Mouse (Mus musculus): ENCODE data around the gene Trim66. TPM values are rescaled to one million over a fixed set of nuclear protein-coding genes. Genes with fewer than 3 reads are reported as not detected.
A peak's percentile ranks its signal among the peaks of the same experiment; 100 is the strongest.

Gene Trim66
- polyA plus RNA-seq, 1 experiment from 2014 or later = 5.6 TPM

- whole genome bisulfite sequencing = 9% methylated on average over 21 of the region's 21 CpGs
- Histone ChIP-seq H3K27ac (replicated peaks) (no peak overlapping the region), H3K9me3 (replicated peaks) (no peaks in the 10 kb centered on the region), H3K4me3 (replicated peaks) (peak overlapping the region; percentile 19; the same call in 1 of the 2 replicates), H3K4me1 (peaks cover 12% of the 10 kb centered on the region; the same call in 1 of the 2 replicates), H3K36me3 (no peaks in the 10 kb centered on the region), H3K4me2 (replicated peaks) (peak overlapping the region; percentile 39), H3K9ac (no peak overlapping the region), H3K27me3 (peaks cover 3% of the 10 kb centered on the region; the same call in 1 of the 2 replicates)
- peak; percentile 52; the same call in 1 of the 2 replicates for ATAC-seq (ENCODE audit: insufficient number of reproducible peaks, low FRiP score, low TSS enrichment, low read depth)
These were observed 14.3 kb downstream of the Trim66 start for GRCm38 (mm10) chr7:109493319-109494316.

GRCm38 (mm10) chr7:109492616-109493318 is 15.2 kb downstream of the Trim66 start:
- Histone ChIP-seq H3K36me3 (no peaks in the 10 kb centered on the region), H3K9me3 (replicated peaks) (no peaks in the 10 kb centered on the region), H3K9ac (no peak overlapping the region), H3K4me3 (replicated peaks) (no peak overlapping the region), H3K4me1 (peaks cover 12% of the 10 kb centered on the region; the same call in 1 of the 2 replicates), H3K27me3 (peaks cover 3% of the 10 kb centered on the region; the same call in 1 of the 2 replicates), H3K4me2 (replicated peaks) (no peak overlapping the region), H3K27ac (replicated peaks) (no peak overlapping the region)
- WGBS = 46% methylated on average over 18 of the region's 18 CpGs
- ATAC-seq (ENCODE audit: insufficient number of reproducible peaks, low FRiP score, low TSS enrichment, low read depth) = no peak

- Histone ChIP-seq H3K9ac (no peak overlapping the region), H3K9me3 (replicated peaks) (no peaks in the 10 kb centered on the region), H3K4me3 (replicated peaks) (no peak overlapping the region), H3K4me2 (replicated peaks) (no peak overlapping the region), H3K36me3 (no peaks in the 10 kb centered on the region), H3K27ac (replicated peaks) (no peak overlapping the region), H3K4me1 (no peaks in the 10 kb centered on the region), H3K27me3 (no peaks in the 10 kb centered on the region)
- ATAC-seq (ENCODE audit: insufficient number of reproducible peaks, low FRiP score, low TSS enrichment, low read depth) = no peak
- WGBS = 69% methylated on average over 5 of the region's 5 CpGs
These were observed 23.7 kb downstream of the Trim66 start for GRCm38 (mm10) chr7:109484221-109484620.

GRCm38 (mm10) chr7:109480765-109481197 is 27.2 kb downstream of the Trim66 start:
- Histone ChIP-seq H3K4me1 (no peaks in the 10 kb centered on the region), H3K4me2 (replicated peaks) (peak overlapping the region; percentile 15; the same call in 1 of the 2 replicates), H3K27me3 (no peaks in the 10 kb centered on the region), H3K36me3 (no peaks in the 10 kb centered on the region), H3K9ac (no peak overlapping the region), H3K4me3 (replicated peaks) (no peak overlapping the region), H3K27ac (replicated peaks) (no peak overlapping the region), H3K9me3 (replicated peaks) (no peaks in the 10 kb centered on the region)
- 25% methylated on average over 7 of the region's 7 CpGs for WGBS
- ATAC-seq (ENCODE audit: insufficient number of reproducible peaks, low FRiP score, low TSS enrichment, low read depth) = no peak

GRCm38 (mm10) chr7:109477926-109478325 is 30.0 kb downstream of the Trim66 start:
- H3K36me3 ChIP-seq = no peaks in the 10 kb centered on the region
- no peak for ATAC-seq (ENCODE audit: insufficient number of reproducible peaks, low FRiP score, low TSS enrichment, low read depth)
- H3K9me3 ChIP-seq (replicated peaks) = no peaks in the 10 kb centered on the region
- H3K4me2 ChIP-seq (replicated peaks) = no peak overlapping the region
- no peaks in the 10 kb centered on the region for H3K4me1 ChIP-seq
- H3K27ac ChIP-seq (replicated peaks) = no peak overlapping the region
- no peak overlapping the region for H3K4me3 ChIP-seq (replicated peaks)
- 85% methylated on average over 3 of the region's 3 CpGs for WGBS
- H3K9ac ChIP-seq = no peak overlapping the region
- H3K27me3 ChIP-seq = no peaks in the 10 kb centered on the region

GRCm38 (mm10) chr7:109470700-109471099 is 37.2 kb downstream of the Trim66 start:
- no peaks in the 10 kb centered on the region for H3K4me1 ChIP-seq
- H3K27me3 ChIP-seq = no peaks in the 10 kb centered on the region
- no peak for ATAC-seq (ENCODE audit: insufficient number of reproducible peaks, low FRiP score, low TSS enrichment, low read depth)
- H3K36me3 ChIP-seq = no peaks in the 10 kb centered on the region
- WGBS = 60% methylated on average over 4 of the region's 4 CpGs
- H3K27ac ChIP-seq (replicated peaks) = no peak overlapping the region
- H3K9ac ChIP-seq = no peak overlapping the region
- H3K4me2 ChIP-seq (replicated peaks) = no peak overlapping the region
- H3K4me3 ChIP-seq (replicated peaks) = no peak overlapping the region
- H3K9me3 ChIP-seq (replicated peaks) = no peaks in the 10 kb centered on the region

GRCm38 (mm10) chr7:109468262-109468701 is 39.7 kb downstream of the Trim66 start:
- Histone ChIP-seq H3K4me2 (replicated peaks) (no peak overlapping the region), H3K36me3 (no peaks in the 10 kb centered on the region), H3K9me3 (replicated peaks) (no peaks in the 10 kb centered on the region), H3K4me3 (replicated peaks) (no peak overlapping the region), H3K27me3 (no peaks in the 10 kb centered on the region), H3K27ac (replicated peaks) (no peak overlapping the region), H3K9ac (no peak overlapping the region), H3K4me1 (no peaks in the 10 kb centered on the region)
- WGBS = 54% methylated on average over 6 of the region's 6 CpGs
- no peak for ATAC-seq (ENCODE audit: insufficient number of reproducible peaks, low FRiP score, low TSS enrichment, low read depth)

- H3K9ac ChIP-seq = no peak overlapping the region
- no peaks in the 10 kb centered on the region for H3K4me1 ChIP-seq
- no peak overlapping the region for H3K27ac ChIP-seq (replicated peaks)
- no peaks in the 10 kb centered on the region for H3K27me3 ChIP-seq
- no peak overlapping the region for H3K4me3 ChIP-seq (replicated peaks)
- H3K4me2 ChIP-seq (replicated peaks) = no peak overlapping the region
- 40% methylated on average over 2 of the region's 2 CpGs for WGBS
- H3K36me3 ChIP-seq = no peaks in the 10 kb centered on the region
- no peaks in the 10 kb centered on the region for H3K9me3 ChIP-seq (replicated peaks)
- ATAC-seq (ENCODE audit: insufficient number of reproducible peaks, low FRiP score, low TSS enrichment, low read depth) = peak; percentile 37; the same call in 1 of the 2 replicates
These were observed 40.3 kb downstream of the Trim66 start for GRCm38 (mm10) chr7:109467591-109467990.

- Histone ChIP-seq H3K9me3 (replicated peaks) (no peaks in the 10 kb centered on the region), H3K27ac (replicated peaks) (no peak overlapping the region), H3K4me3 (replicated peaks) (no peak overlapping the region), H3K36me3 (no peaks in the 10 kb centered on the region), H3K9ac (no peak overlapping the region), H3K4me1 (no peaks in the 10 kb centered on the region), H3K4me2 (replicated peaks) (no peak overlapping the region), H3K27me3 (no peaks in the 10 kb centered on the region)
- no peak for ATAC-seq (ENCODE audit: insufficient number of reproducible peaks, low FRiP score, low TSS enrichment, low read depth)
- 87% methylated on average over 8 of the region's 8 CpGs for whole genome bisulfite sequencing
These were observed 47.2 kb downstream of the Trim66 start for GRCm38 (mm10) chr7:109460698-109461097.

GRCm38 (mm10) chr7:109456563-109456962 is 51.4 kb downstream of the Trim66 start:
- no peak overlapping the region for H3K4me2 ChIP-seq (replicated peaks)
- no peak overlapping the region for H3K27ac ChIP-seq (replicated peaks)
- no peaks in the 10 kb centered on the region for H3K9me3 ChIP-seq (replicated peaks)
- H3K36me3 ChIP-seq = no peaks in the 10 kb centered on the region
- H3K4me1 ChIP-seq = no peaks in the 10 kb centered on the region
- H3K9ac ChIP-seq = no peak overlapping the region
- WGBS = 63% methylated on average over 6 of the region's 6 CpGs
- H3K27me3 ChIP-seq = no peaks in the 10 kb centered on the region
- no peak overlapping the region for H3K4me3 ChIP-seq (replicated peaks)
- no peak for ATAC-seq (ENCODE audit: insufficient number of reproducible peaks, low FRiP score, low TSS enrichment, low read depth)

- WGBS = 66% methylated on average over 2 of the region's 2 CpGs
- H3K9me3 ChIP-seq (replicated peaks) = no peaks in the 10 kb centered on the region
- H3K36me3 ChIP-seq = no peaks in the 10 kb centered on the region
- ATAC-seq (ENCODE audit: insufficient number of reproducible peaks, low FRiP score, low TSS enrichment, low read depth) = no peak
- no peak overlapping the region for H3K4me2 ChIP-seq (replicated peaks)
- H3K9ac ChIP-seq = no peak overlapping the region
- H3K27ac ChIP-seq (replicated peaks) = no peak overlapping the region
- no peaks in the 10 kb centered on the region for H3K27me3 ChIP-seq
- no peaks in the 10 kb centered on the region for H3K4me1 ChIP-seq
- no peak overlapping the region for H3K4me3 ChIP-seq (replicated peaks)
These were observed 52.2 kb downstream of the Trim66 start for GRCm38 (mm10) chr7:109455748-109456147.

All from embryonic facial prominence, embryonic 15.5 days (tissue).